Mouse (Mus musculus) embryo, embryonic 11.5 days (tissue): ENCODE data around the gene 2700097O09Rik.
"Not testable (repeated sequence)": the region's sequence is repeated elsewhere in the genome, so short reads cannot be mapped to it uniquely, and the experiment has no call there.

ENCODE experiments used
- DNase-seq: peaks from one replicate; pipeline ENCODE4 v3.0.0-alpha.2; 2012; ENCODE audit warnings: low read depth, low spot score

The 2700097O09Rik gene

DNA sequence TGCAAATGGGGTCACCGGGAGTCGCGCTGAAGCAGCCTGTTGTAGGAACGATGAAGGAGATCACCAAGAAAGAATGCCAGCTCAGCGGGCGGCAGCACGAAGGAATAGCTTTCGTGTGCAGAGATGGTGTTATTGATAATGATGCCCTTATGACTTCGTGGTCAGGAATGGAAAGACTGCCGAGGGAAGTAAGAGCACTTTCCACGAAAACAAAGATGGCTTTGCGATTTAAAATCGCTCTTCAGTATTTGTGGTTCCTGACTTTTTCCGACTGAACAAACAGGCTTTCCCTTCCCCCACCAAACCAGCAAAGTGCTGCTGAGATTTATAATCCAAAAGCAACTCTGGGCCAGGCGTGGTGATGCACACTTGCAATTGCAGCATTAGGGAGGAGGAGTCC is 38.9 kb downstream of the 2700097O09Rik start:
- DNase-seq, result no peak

GRCm38 (mm10) chr12:55027088-55027487 is 52.8 kb downstream of the 2700097O09Rik start:
- no peak for DNase-seq

DNA sequence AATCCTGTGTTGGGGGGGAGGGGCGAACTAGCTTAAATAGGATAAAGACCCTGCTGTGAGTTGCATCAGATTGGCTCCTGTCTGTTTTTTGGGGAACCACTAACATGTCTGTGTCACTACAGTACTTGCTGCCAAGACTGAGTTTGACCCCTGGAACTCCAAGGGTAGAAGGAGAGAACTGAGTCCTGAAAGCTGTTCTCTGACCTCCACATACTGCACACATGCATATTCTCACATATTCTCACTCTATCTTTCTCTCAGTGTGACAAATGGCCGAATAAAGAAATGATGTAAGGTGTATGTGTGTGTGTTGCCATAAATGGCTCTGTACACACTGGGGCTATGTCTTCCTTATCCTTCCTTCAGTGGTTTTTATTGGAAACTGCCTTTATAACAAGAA is 56.6 kb downstream of the 2700097O09Rik start:
- DNase-seq, result no peak

DNA sequence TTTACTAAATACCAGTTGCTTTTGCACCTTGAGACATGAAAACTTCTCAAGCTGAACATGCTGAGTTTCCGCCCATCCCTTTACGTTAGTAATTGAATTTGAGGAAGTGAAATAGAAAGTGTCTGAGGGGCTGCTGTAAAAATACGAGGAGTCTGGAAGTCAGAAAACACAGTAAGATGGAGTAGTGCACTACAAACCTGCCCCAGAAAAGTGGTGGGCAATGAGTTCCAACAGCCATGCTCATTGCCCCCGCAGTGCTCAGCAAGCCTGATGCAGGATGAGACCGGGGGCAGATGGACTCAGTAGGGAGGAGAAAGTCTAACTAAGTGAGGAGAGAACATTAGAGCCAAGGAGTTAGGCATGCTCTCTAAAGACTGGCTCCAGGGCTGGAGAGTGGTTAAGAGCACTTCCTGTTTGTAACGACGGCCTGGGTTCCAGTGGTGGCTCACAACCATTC is 60.5 kb downstream of the 2700097O09Rik start:
- DNase-seq, result no peak

DNA sequence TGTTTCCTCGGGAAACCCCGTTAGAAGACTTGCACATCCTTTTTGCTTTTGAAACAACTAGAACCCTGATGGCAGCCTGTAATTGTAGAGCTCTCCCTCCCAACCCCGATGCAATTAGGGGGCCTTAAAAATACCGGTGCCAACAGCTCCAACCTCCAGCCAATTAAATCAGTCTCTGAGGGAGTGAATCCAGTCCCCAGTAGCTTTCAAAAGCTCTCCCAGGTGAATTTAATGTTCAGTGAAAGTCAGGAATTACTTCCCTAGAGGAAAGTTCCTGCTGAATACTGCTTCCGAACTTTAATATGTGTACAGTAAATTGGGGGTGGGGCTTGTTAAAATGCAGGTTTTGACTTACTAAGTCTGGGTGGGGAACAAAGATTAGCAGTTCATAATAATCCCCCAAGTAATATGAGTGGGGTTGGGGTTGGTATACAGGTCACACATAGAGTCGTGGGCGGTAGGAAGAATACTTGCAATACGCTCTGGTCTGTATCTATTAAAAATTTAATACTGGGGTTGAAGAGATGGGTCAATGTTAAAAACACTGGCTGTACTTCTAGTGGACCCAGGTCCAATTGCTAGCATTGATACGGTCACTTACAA is 62.7 kb downstream of the 2700097O09Rik start:
- no peak for DNase-seq

GRCm38 (mm10) chr12:55016339-55017118 is 63.4 kb downstream of the 2700097O09Rik start:
- DNase-seq, result no peak

GRCm38 (mm10) chr12:55015428-55015827 is 64.5 kb downstream of the 2700097O09Rik start:
- DNase-seq, result no peak

DNA sequence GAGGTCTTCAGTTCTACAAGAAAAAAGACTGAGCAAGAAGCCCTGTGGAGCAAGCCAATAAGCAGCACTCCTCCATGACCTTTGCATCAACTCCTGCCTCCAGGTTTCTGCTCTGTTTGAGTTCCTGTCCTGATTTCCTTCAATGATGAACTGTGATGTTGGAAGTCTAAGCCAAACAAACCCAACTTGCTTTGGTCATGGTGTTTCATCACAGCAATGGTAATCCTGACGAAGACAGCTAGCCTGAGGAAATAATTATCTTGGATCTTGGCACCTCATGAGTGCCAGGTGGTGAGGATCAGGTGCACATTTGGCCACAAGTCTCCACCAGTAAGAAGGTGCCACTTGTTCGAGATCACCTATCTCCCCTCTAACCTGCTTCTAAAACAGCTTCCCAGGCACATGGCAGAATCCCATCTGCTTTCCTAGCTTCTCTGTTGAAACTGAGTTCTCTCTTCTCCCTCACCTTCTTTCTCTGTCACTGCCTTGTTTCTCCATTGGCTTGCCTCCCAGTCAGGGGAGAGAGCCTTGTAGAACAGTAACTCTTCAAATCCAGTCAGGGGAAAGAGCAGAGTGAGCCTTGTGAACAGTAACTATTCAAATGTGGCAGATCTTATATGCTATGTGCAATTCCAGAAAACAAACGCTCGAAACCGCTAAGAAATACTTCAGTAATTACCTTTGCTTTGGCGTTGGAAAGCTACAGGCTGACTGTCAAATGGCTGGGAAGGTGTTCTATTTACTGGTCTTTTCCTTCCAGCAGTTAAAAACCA is 66.1 kb downstream of the 2700097O09Rik start, which contains the start of gene Baz1a:
Baz1a (minus strand) TSS at position 723 of the 773 bp plus-strand sequence.
- DNase-seq, result no peak

DNA sequence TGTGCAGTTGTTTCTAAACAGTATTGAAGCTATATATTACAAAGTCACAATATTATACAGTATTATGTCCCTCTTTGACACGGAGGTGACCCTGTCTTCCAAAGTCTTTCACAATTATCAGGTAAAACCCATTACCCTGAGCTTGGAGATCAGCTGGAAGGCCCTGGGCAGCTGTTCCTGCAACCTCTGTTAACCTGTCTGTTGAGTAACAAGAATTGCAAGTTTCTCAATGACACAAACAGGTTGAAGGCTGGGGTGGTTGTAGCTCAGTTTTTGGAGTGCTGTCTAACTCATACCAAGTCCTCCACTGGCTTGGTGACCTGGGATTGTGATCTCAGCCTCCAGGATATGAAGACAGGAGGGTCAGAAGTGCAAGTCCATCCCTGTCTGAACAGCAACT is 66.9 kb downstream of the 2700097O09Rik start:
- no peak for DNase-seq

DNA sequence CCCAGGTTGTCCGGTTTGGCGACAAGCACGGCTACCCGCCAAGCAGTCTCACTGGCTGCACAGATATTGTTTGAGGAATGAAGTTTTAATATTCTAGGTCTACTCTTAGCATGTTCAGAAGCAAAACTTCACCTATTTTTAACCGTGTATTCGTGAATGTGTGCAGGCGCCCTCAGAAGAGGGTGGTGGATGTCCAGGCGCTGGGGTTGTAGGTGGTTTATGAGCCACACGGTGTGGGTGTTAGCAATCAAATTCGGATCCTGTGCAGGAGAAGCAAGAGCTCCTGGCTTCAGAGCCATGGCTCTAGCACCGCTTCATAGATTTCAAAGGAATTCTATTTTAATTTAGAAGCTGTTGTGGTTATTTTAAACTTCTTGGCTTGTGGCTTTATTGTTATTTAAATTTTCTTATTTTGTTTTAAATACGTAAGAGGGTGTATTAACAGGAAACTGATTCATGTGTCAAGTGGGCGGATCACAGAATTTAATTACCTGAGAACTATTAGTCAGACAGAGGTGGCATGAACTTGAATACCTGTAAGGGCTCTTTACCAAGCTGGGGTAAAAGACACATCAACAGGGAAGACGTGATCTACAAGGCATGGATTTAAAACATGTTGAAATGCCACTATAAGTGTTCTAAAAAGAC is 72.4 kb downstream of the 2700097O09Rik start:
- no peak for DNase-seq

GRCm38 (mm10) chr12:55006071-55006470 is 73.8 kb downstream of the 2700097O09Rik start:
- DNase-seq, result no peak

DNA sequence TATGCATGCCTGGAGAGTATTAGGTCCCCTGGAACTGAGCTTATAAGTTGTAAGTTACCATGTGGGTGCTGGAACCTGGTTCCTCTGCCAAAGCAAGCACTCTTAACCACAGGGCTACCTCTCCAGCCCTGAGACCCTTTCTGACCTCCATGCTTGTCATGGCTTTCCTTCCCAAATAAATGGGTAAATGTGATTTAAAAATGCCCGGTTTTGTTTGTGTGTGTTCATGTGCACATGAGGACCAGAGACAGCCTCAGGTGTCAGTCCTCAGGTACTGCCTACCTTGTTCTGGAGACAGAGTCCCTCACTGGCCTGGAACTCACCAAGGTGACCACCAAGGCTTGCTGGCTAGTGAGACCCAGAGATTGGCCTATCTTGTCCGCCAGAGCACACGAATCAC is 75.5 kb downstream of the 2700097O09Rik start:
- DNase-seq, result no peak

- DNase-seq, result no peak
These were observed 76.1 kb downstream of the 2700097O09Rik start for GRCm38 (mm10) chr12:55003843-55004242.

- not testable (repeated sequence) for DNase-seq
These were observed 77.4 kb downstream of the 2700097O09Rik start for GRCm38 (mm10) chr12:55002532-55002931.

DNA sequence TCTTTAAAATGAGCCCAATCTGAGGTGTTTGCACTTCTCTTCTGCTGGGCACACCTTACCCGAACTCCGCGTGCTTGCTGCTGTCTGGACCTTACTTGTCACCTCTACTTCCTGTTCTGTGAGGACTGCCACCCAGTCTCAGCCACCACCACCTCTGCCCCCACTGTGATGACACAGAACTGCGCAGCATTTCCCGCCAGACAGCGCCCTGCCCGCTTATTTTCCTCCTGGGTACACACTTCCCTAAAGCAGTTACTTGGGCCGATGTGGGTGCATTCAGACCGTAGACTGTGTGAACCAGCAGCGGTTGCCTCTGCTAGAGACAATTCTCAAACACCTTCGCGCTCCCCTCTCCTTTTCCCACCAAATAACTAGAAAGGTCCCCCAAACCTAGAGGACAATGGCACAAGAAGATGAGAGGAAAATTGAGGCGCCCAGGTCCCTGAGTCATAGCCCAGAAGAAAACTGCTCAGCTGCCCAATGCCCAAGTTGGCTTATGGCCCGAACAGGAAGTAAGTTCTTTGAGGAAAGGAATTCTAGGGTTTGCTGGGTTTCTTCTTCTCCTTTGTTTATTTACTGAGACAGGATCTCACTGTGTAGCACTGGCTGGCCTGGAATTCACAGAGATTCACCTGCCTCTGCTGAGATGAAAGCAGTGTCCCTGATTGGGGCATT is 80.8 kb downstream of the 2700097O09Rik start:
- no peak for DNase-seq

DNA sequence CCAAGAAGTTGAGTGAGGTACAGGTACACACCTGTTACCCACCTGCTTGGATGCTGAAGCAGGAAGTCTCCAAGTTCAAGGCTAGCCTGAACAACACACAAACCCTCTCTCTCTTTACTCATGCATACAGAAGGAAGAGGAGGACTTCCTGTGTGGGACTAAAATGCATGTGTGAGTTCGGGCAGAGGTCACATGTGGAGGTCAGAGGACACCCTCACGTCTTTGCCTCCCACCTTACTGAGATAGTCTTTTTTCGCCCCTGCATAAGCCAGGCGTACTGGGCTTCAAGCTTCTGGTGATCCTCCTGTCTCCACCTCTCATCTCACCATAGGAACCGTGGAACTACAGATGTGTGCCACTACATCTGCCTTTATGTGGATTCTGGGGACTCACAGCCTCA is 81.5 kb downstream of the 2700097O09Rik start:
- no peak for DNase-seq

- no peak for DNase-seq
These were observed 82.9 kb downstream of the 2700097O09Rik start for GRCm38 (mm10) chr12:54996979-54997474.

DNA sequence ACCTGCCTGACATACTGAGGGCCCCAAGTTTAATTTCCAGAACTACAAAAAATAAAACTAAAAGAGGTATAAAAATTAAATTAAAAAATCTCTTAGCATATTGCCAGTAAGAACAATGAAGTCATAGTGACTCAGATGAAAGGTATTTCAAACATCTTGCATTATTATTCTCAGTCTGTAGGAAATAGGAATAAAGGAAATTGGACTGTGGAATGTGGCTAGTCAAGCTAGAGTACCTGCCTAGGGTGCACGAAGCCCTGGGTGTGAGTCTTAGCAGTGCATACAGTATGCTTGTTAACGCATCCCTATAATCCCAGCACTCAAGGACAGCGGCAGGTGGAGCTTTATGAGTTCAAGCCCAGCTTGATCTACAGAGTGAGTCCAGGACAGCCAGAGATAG is 83.9 kb downstream of the 2700097O09Rik start:
- no peak for DNase-seq
